In the genomic region with DNA sequence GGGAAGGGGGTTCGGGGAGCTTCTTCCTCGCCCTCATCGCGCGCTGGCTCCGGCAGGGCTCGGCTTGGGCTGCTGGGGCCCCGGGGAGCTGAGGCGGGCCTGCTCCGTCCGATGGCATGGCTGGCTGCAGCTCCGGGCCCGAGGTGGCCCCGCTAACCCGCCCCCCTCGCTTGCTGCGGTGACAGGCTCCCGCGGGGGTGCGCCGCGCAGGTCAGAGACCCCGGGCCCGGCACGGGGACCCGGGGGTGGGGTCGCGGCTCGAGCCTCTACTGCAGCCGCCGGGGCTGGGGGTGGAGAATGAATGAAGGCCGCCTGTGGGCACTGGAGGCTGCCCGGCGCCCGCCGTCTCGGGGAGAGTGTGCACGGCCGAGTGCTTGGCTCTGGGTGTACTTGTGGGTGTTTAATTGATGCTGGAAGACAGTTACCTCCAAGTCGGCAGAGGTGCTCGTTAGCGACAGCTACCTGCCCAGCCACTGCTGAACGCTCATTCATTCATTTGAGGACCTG, we compare ENCODE assay signal across 1 mouse cellular context.
TF ChIP-seq lines count a peak whose summit lies in the region.

No protein-coding gene starts in this region.

TF ChIP-seq in ES-E14, 5 proteins besides CTCF, POLR2A, EP300 and RAD21:
- TF ChIP-seq HCFC1 (IDR thresholded peaks at IDR 0.05; ENCODE audit: borderline replicate concordance, insufficient read depth, low read length) (no peak), ZNF384 (IDR thresholded peaks at IDR 0.05; ENCODE audit: low read depth, low read length) (no peak), CHD2 (IDR thresholded peaks at IDR 0.05; ENCODE audit: low read depth, low read length) (no peak), ZC3H11A (IDR thresholded peaks at IDR 0.05; ENCODE audit: borderline replicate concordance, low read depth, low read length) (no peak), MAFK (IDR thresholded peaks at IDR 0.05; ENCODE audit: insufficient read depth, low read depth, low read length) (no peak)
TF ChIP-seq in ES-E14: peak in this region for 0.
